Mouse (Mus musculus) gastrocnemius, postnatal 14 days (tissue): Measurements from ENCODE around the gene Vkorc1. TPM values are rescaled to one million over a fixed set of nuclear protein-coding genes. Genes with fewer than 3 reads are reported as not detected.
"Not testable (repeated sequence)": the region's sequence is repeated elsewhere in the genome, so short reads cannot be mapped to it uniquely, and the experiment has no call there.

Experiments
- DNase-seq: peaks from one replicate; pipeline ENCODE4 v3.0.0; 2021; ENCODE audit warnings: mixed read lengths
- intact Hi-C: fragments of 180-260 bp; cut with DNase I; formaldehyde crosslinking; loops from one replicate; pipeline ENCODE4 v1.15.1; 2025; ENCODE audit warnings: low total_unique reads
- total RNA-seq, 2 experiments: library from RNA; stranded (reverse); gene quantifications; 2 replicates each; pipeline ENCODE4 v1.2.3; 2021

The Vkorc1 gene
- total RNA-seq, 2 experiments from 2014 or later = 23.4 to 30.0 TPM

DNA sequence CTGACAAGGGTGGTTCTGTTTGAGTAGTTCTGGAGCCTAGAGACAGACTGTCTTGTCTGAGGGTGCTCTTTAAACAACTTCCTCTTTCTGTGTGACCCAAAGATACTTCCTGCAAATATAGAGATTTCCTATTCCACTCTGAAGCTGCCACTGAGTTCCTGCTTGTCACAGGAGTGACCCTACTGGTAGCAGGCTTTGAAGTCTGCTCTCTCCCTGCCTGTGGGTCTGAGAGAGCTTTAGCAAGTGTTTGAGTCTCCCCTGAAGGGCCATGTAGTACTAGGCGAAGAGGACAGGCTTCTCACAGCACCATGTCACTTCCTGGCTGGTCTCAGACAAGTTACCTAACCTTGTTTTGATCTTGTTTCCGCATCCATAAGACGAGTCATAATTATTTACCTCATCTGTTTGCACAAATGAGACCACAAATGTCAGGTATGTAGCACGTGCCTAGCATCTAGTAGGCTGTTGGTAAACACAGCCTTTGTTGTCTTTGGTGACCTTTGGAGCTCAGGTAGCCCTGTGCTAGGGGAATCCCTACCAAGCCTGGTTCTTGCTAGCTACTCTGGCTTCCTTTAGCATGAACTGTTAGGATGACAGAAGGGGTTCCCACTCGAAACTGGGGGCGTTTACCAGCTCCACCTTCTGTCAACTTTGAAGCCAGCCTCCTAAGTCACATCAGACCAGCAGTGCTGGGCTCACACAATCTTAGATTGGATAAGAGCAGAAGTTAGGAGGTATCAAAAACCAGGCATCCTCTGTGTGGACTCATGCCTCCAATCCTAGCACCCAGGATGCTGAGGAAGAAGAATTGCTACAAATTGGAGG is 27.2 kb upstream of the Vkorc1 start:
- no peak for DNase-seq
- intact Hi-C loops = no loop called here

DNA sequence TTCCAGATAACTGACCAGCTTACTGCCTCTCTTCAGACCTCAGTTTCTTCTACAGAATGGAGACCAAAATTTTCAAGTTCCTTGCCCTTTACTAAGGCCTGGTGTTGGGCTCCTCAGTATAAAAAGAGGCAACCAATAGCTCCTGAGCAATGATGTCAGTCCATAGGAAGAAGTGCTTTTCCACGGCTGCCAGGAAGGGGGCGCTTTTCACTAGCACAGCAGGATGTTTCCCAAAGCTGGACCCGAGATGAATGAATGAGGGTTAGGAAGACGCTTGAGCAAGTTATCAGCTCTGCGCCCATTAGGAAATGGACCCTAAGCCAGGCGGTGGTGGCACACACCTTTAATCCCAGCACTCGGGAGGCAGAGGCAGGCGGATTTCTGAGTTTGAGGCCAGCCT is 26.1 kb upstream of the Vkorc1 start:
- DNase-seq = no peak
- intact Hi-C loops = no loop called here

DNA sequence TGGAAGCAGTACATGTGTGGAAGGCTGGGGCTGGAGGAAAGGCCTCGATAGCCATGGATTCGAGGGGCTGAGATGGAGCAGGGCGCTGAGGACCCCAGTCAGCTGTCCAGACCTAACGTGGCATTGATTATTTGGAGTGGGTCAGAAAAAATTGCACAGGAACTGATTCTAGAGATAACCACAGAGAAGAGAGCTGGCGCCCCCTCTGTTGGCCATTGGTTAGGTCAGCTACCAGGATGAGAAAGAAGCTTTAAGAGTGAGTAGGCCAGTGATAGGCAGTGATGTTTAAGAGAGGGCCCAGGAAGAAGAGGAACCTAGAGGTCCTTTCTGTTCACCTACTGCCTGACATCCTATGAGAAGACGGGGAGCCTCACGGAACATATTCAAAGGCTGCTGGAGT is 23.9 kb upstream of the Vkorc1 start:
- DNase-seq = no peak
- intact Hi-C loops = no loop called here

DNA sequence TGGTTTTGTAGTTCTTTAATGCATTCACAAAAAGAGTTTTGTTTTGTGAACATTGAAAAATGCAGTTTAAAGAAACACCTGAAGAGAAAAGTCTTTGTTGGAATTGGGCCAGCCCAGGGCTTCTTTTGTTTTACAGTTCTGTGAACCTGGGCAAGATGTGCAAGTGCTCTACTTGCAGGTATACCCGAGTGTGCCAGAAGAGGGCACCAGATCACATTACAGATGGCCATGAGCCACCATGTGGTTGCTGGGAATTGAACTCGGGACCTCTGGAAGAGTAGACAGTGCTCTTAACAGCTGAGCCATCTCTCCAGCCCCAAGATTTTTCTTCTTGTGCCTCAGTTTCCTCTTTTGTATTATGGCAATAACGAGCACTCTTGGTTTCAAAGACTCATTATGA is 22.8 kb upstream of the Vkorc1 start:
- intact Hi-C loops = no loop called here
- DNase-seq = no peak

- intact Hi-C loops = no loop called here
- no peak for DNase-seq
Observed at GRCm38 (mm10) chr7:127915293-127915692, 19.9 kb upstream of the Vkorc1 start.

DNA sequence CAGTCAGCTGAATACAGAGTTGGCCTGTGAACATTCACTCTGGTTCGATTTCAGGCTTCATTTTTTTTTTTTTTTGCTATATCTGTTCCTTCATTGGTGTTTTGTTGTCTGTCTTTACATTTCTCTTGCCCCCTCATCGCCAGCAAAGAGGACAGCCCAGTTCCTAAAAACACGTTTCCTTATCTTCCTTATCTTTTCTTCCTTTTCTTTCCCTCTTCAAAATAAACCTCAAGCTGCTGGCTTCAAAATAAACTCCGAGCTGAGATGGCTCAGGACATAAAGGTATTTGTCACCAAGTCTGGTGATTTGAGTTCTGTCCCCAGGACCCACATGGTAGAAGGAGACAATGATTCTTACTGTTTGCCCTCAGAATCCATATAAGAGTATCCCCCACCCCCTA is 17.5 kb upstream of the Vkorc1 start:
- intact Hi-C loops = no loop called here
- no peak for DNase-seq

DNA sequence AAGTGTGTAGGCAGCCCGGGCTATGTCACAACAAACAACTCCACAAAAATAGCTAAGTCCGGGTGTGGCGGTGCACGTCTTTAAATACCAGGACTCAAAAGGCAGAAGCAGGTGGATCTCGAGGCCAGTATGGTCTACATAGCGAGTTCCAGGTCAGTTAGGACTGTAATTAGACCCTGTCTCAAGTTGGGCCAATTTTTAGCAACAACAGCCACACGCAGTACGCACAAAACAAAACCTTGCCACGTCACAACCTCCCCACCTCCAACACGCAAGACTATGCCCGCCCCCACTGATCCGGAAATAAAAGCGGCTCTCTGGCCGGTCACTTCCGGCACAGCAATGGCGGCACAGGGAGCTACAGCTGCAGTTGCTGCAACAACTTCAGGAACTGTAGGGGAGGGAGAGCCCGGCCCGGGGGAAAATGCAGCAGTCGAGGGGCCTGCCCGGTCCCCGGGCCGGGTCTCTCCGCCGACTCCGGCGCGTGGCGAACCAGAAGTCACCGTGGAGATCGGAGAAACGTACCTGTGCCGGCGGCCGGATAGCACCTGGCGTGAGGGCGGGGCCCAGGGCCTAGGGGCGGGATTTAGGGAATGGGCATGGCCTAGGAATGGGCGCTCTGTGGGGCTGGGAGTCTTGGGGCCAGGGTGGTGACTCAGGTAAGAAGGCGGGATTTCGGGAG is 16.9 kb upstream of the Vkorc1 start, which contains the start of gene Kat8:
Kat8 (plus strand) TSS at position 327 of the 682 bp plus-strand sequence.
- DNase-seq = peak; percentile 89
- intact Hi-C loops = no loop called here

- intact Hi-C loops = no loop called here
Observed at GRCm38 (mm10) chr7:127908656-127909055, 13.2 kb upstream of the Vkorc1 start.

GRCm38 (mm10) chr7:127907939-127908338 is 12.5 kb upstream of the Vkorc1 start:
- DNase-seq = no peak
- intact Hi-C loops = no loop called here

More at GRCm38 (mm10) chr7:127908656-127909055, 13.2 kb upstream of the Vkorc1 start:
- DNase-seq = no peak

- intact Hi-C loops = no loop called here
- peak; percentile 82 for DNase-seq
Observed at GRCm38 (mm10) chr7:127903971-127904796, 8.8 kb upstream of the Vkorc1 start, which contains the start of gene Bckdk. Gene Bckdk (plus strand): TSS chr7:127904082.

DNA sequence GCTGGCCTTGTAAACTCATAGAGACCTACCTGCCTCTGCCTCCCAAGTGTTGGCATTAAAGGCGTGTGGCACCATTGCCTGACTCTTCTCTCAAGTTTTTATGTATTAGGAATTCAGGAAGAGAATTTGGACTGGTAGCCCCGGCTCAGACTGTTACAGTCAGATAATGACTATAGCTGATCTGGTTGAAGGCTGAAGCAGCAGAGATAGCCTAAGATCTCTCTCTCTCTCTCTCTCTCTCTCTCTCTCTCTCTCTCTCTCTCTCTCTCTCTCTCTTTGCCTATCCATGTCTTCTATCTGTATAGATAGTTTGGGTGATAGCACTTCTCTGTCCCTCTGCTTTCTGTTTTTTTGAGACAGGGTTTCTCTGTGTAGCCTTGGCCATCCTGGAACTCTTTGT is 6.4 kb upstream of the Vkorc1 start:
- no peak for DNase-seq
- intact Hi-C loops = no loop called here

DNA sequence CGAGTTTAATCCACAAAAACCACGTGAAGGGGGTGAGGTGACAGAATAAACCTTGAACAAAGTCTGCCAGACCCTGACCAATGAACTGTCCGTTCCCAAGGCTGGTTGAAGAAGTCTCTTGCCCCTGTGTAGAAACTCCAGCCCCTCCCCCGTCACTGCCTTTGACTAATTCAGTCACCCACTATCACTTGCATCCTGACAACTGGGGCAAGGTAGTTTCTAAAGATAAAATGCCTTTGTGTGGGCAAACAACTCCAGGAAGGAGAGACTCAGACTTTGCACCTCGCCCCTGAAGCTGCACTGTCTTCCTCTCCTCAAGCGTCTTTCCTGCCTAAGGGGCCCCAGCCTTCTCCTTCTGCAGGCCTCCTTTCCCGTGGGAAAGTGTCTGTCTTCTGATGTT is 4.6 kb upstream of the Vkorc1 start:
- no peak for DNase-seq
- intact Hi-C loops = no loop called here

DNA sequence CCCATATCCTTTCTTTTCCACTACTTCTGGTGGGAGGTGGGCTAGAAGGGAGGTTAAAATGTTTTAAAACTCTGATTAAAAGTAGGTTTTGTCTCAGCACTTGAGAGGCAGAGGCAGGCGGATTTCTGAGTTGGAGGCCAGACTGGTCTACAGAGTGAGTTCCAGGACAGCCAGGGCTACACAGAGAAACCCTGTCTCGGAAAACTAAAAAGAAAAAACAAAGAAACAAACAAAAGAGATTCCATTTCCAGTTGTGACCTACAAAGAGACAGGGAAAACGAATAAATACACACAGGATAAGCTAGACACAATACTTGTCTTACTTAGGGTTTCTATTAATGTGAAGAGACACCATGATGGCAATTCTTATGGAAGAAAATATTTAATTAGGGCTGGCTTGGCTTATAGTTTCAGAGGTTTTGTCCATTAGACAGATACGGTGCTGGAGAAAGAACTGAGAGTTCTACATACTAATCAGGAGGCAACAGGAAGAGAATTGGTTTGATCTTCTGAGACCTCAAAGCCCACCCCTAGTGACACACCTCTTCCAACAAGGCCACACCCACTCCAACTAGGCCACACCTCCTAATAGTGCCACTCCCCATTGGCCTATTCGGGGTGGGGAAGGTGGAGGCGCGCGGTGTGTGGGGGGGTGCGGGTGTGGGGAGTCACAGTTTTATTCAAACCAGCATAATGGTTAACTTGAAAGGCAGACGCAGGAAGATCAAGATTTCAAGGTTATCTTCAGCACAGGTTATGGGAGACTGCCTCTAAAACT is 3.0 kb upstream of the Vkorc1 start:
- DNase-seq = no peak
- intact Hi-C loops = no loop called here

DNA sequence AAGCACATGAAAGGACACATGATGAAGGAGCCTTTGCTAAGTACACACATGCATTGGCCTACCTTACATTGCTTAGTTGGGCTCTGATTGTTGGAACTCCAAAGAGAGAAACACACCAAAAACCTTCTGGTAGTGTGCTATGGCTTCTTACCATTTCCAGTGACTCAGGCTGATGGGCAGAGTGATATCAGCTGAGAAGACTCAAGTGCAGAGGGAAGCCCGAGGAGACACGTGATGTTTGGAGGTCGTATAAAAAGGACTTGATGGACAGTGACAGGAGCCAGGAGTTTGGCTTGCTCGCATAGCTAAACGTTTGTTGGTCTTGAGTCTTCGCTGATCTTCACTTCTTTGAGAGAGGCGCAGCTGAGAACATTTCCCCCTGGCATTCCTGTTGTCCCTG is 2.1 kb upstream of the Vkorc1 start:
- intact Hi-C loops = no loop called here
- no peak for DNase-seq

GRCm38 (mm10) chr7:127896384-127896783 is 967 bp upstream of the Vkorc1 start:
- peak; percentile 71 for DNase-seq
- intact Hi-C loops = no loop called here

DNA sequence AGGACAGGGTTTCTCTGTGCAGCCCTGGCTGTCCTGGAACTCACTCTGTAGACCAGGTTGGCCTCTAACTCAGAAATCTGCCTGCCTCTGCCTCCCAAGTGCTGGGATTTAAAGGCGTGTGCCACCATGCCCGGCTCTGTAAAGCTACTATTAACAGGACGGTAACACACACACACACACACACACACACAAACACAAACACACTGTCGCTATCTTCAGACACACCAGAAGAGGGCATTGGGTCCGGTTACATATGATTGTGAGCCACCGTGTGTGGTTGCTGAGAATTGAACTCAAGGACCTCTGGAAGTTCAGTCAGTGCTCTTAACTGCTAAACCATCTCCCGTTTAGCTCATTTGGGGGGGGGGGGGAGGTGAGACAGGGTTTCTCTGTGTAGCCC is 474 bp upstream of the Vkorc1 start:
- DNase-seq, intact Hi-C loops: not testable (repeated sequence)

- intact Hi-C loops = no loop called here
- DNase-seq = no peak
Observed at GRCm38 (mm10) chr7:127894480-127894879, 937 bp downstream of the Vkorc1 start.

DNA sequence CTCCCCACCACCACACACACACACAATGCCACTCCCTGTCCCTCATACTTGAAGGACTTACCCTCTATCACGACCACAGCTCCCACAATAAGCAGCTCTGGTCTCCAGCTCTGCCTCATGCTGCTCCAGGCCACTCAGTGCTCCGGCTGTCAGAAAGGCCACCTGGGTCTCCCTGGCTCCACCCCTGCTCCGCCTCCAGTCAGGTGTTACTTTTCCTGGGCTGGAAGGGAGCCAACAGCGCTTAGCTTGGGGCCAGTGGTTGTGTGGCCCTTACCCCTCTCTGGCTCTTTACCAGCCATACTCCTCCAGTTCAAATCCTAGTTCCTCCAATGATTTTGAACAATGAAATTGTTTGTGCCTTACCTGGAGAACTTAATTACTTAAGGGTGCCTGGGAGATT is 4.6 kb downstream of the Vkorc1 start, which contains the start of gene Prss53:
Prss53 (minus strand) TSS at position 173 of the 400 bp plus-strand sequence.
- intact Hi-C loops = no loop called here

GRCm38 (mm10) chr7:127888821-127889220 is 6.6 kb downstream of the Vkorc1 start:
- intact Hi-C loops = no loop called here
- DNase-seq = no peak

More for the DNA sequence above, 4.6 kb downstream of the Vkorc1 start, which contains the start of gene Prss53:
- no peak for DNase-seq
